Mouse (Mus musculus) embryo, embryonic 11 days (tissue): ENCODE data around the gene Zfp598.
A peak's percentile ranks its signal among the peaks of the same experiment; 100 is the strongest.
"Not testable (repeated sequence)": the region's sequence is repeated elsewhere in the genome, so short reads cannot be mapped to it uniquely, and the experiment has no call there.

Experiments
- DNase-seq: peaks from one replicate; pipeline ENCODE4 v3.0.0-alpha.2; 2015

The Zfp598 gene

GRCm38 (mm10) chr17:24689251-24690081 lies 20.0 kb downstream of the Zfp598 start, which contains the start of gene Syngr3:
TSS of gene Syngr3 (minus strand) at chr17:24689955.
- peak; percentile 60 for DNase-seq

- no peak for DNase-seq
Measured at GRCm38 (mm10) chr17:24692385-24692784, 22.9 kb downstream of the Zfp598 start.

DNA sequence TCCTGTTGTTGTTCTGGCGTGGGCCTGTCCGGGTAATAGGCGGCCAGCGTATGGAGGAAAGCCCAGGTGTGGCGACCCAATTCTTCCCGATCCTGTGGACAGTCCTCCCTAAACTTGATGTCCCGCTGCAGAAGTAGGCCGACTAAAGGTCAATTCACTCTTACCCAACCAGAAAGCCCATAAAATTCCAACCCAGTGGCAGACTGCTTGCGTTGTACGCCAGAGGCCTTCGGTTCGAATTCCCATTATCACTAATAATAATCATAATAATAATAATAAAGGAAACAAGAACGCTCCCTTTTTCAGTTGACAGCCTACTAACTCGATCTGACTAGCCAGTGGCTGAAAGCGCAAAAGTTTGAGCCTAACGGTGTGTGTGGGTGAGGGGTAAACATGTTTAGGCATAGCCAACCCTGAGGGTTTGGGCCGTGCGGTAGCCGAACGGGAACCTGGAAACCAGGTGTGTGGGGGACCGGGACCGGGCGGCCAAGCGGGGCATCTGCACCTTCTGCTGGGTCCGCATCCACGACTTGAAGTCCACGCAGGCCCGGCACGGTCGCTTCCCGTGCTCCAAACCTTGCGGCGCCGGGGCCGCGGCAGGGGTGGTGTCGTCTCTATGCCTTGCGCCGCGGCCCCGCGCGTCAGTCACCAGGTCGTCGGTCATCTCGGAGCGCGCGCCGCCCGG lies 26.0 kb downstream of the Zfp598 start:
- DNase-seq: no peak

DNA sequence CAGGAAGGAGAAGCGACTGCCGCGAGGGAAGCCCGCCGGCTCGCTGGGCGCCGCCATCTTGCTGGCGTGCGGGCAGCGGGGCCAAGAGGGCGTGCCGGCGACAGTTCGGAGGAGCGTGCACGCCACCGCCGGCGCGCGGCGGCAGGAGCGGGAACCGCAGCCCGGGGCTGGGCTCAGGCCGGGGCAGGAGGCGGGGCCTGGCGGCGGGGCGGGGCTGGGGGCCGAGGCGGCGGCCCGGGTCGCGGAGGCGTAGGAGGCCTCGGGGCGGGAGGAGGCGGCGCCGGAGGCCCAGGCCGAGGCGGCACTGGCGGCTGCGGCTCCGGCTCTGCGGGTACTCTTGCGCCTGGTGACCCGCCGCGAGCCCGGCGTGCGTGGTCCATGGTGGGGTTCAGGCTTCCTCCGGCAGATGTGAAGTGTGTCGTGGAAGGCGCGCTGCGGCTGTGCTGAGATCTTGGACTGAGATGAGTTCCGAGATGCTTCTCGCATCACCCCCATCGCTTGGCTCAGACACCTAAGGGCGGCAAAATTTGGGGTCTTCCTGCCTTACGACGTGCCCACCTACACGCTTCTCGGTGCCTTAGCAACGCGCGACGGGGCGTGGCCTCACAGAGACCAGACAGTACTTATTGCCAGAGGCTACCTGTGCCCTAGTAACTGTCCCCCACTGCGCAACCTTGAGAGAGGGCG lies 26.7 kb downstream of the Zfp598 start, which contains the start of the genes Gfer and Noxo1:
TSS of gene Gfer (minus strand) at position 146 of the 687 bp plus-strand sequence.
TSS of gene Noxo1 (plus strand) at position 224 of the 687 bp plus-strand sequence.
- peak; percentile 94 for DNase-seq

DNA sequence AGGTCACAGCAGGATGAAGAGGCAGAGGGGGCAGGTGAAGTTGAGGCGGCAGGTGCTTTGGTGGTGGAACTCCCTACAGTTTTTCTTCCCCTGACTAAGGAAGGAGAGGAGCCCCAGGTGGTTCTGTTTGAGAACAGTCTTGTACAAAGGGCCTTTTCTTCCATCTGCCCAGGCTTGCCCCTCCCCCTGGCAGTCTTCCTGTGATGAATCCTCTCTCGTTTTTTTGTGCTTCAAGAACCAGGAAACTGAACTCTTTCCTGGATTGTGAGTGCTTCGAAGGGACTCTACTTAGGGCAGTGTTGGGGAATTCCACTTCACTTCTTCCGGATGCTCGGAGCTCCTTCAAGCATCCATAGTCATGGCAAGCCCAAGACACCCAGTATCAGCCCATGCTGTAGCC lies 28.5 kb downstream of the Zfp598 start:
- peak; percentile 41 for DNase-seq

GRCm38 (mm10) chr17:24698715-24699114 lies 29.2 kb downstream of the Zfp598 start:
- no peak for DNase-seq

- no peak for DNase-seq
Measured at GRCm38 (mm10) chr17:24699473-24699872, 30.0 kb downstream of the Zfp598 start.

DNA sequence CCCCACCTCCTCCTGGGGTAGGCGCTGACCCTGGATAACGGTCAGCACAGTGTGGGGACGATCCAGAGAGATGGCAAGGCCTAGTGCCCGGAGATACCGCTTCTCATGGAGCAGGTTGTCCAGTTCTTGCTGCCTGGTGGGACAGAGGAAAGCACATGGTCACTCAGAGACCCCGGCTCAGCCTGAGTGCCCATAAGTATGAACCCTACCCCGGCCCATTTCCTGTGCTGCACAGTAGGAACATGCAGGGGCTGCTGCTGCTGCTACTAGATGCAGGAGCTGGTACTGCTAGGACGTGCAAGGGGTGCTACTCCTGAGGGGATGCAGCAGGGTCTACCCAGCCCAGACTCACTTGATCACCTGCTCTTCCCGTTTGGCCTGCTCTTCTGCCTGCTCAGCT lies 31.8 kb downstream of the Zfp598 start:
- no peak for DNase-seq

DNA sequence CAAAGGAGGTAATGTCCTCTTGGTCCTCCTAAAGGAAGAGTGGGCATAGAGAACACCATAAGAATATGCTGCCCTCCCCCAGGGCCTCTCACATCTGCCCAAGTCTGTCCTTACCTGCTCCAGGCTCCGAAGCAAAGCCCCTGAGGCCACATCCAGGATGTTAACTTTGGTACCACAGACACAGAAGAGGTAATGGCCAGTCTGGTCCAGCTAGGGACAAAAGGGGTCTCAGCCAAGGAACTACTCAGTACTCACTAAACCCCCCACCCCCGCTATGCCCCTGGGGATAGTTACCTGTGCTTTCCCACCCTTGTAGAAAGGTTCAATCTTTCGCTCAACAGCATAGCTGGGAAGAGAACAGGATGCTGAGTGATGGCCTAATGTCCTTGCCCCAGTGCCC lies 36.3 kb downstream of the Zfp598 start:
- no peak for DNase-seq

DNA sequence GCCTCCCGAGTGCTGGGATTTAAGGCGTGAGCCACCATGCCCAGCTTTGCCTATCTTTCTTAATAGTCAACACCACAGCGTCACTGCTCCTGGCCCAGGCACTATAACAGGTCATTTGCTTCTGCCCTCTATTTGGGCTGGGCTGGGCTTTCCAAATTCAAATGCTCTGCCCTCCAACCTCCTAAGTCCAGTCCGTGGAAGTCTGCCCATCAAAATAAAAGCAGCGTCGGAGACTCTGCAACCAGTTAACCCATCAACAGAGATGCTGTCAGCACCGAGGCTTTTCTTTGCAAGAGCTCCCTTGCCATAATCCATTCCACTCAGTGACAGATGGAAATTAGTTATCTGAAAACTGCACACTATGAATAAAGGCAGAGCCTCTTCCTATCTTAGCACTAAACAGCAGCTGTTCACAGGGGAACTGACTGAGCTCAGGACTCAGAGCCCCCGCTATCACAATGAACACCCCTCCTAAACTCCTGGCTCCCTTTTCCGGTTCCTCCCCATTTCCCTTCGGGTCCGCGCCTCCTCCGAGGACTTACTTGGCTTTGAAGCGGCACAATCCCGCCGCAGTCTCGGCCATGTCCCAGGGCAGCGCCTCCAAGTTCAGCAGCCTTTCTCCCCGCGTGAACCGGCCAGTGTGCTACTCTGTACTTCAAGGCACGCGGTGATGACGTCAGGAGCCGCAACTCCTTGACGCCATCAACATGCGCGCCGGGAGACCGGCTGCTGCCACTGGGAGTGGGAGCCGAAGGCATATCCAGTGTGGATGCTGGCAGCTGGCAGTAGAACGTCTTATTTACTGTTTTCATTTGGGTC lies 37.7 kb downstream of the Zfp598 start, which contains the start of gene Tbl3:
TSS of gene Tbl3 (minus strand) at position 679 of the 819 bp plus-strand sequence.
- peak; percentile 97 for DNase-seq

DNA sequence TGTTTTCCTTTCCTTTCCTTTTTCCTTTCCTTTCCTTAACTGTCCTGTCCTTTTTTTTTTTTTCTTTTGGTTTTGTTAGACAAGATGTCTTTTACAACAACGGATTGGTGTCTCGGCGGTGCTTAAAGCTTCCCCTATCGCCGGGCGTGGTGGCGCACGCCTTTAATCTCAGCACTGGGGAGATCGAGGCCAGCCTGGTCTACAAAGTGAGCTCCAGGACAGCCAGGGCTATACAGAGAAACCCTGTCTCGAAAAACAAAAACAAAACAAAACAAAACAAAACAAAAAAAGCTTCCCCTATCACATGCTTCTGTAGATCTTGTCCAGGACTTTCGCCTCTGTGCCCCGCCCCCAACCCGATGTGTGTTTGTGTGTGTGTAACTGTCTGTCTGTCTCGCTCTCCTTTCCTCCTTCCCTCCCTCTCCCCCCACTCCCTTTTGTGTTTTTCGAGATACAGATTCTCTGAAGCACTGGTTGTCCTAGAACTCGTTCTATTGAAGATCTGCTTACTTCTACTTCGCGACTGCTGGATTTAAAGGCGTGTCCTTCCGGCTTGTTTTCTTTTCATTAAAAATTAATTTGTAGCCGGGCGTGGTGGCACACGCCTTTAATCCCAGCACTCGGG lies 38.4 kb downstream of the Zfp598 start:
- peak; percentile 41 for DNase-seq

GRCm38 (mm10) chr17:24708646-24709045 lies 39.2 kb downstream of the Zfp598 start:
- DNase-seq: peak; percentile 47

DNA sequence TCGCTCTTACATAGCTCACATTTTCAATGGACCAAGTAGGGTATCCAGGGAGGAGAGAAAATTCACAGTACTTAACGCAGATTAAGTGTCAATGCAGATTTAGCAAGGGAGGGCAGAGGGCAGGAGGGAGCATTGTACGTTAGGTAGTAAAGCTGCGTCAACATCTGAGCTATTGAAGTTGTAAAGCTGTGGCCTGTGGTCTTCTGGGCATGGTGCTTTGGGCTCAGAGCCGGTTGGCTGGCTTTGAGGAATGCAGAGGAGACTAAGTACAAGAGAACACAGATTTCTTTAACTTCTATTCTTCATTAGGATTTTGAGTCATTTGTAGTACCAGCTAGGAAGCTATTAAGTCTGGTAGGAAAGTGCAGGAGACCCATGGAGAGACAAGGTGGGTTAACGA lies 46.1 kb downstream of the Zfp598 start:
- no peak for DNase-seq

DNA sequence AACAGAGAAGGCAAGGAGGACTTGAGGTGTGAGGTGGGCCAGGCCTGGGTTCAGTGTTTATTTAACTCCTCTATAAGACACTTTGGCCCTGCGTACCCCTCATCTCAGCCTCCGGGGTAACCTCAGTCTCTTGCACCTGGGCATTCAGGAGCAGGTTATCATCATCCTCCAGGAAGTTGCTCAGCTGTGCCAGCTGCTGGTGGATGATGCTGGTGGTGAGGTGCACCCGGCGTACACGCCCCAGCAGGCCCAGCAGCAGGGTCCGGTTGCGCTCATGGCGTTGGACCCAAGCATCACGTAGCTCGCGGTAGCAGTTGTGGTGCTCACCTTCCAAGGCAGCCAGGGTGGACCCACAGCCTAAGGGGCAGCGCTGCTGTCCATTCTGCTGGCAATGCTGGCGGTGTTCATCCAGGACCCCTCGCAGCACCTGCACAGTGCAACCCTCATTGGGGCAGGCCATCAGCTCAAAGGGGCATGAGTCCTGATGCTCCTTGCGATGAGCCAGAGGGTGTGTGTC lies 46.7 kb downstream of the Zfp598 start:
- DNase-seq: no peak

- DNase-seq: no peak
Measured at GRCm38 (mm10) chr17:24717943-24718342, 48.5 kb downstream of the Zfp598 start, which contains the start of the genes Rnf151 and Rps2. TSS of gene Rnf151 (minus strand) at chr17:24718063. TSS of gene Rps2 (plus strand) at chr17:24718116.

GRCm38 (mm10) chr17:24718938-24719337 lies 49.5 kb downstream of the Zfp598 start:
- not testable (repeated sequence) for DNase-seq

DNA sequence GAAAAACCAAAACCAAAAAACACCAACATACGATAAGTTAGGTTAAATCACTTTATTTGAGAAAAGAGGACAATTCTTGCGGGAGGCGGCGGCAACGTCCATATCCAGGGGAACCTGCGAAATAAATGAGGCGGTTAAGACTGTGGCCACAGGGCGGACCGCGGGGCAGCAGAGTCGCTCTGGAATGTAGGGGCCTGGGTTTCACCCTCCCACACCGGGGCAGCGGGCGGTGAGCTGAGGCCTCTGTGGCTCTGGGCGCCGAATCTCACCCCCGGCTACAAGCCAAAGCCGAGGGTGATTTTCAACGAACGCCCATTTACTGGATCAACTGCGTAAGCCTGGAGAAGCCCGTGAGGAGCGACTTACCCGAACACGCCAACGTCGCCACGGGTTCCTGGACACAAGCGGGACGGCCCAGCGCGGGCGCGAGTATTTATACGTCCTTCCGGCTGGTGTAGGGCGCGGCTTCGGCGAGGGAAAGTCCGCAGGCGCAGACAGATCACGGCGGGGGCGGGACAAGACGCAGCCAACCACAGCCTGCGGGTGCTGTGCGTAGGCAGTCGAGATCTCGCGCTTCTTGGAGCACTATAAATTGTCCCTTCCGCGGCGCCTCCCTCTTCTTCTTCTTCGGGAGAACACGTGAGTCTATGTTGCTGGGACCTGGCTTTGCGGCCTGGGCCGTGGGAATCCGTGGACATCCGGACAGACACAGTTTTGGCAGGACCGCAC lies 50.2 kb downstream of the Zfp598 start:
- peak; percentile 100 for DNase-seq

DNA sequence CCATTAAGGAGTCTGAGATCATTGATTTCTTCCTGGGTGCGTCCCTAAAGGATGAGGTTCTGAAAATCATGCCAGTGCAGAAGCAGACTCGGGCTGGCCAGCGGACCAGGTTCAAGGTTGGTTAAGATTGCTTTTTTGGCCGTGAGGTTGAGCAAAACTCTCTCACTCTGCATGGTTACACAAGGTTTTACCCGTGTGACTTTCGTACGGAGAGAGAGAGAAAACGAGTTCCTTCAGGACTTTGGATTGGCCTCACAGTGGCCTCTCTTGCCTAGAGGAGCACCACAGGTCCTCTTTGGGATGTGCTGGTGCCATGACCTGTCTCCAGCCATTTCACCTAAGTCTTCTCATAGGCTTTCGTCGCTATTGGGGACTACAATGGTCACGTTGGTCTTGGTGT lies 51.1 kb downstream of the Zfp598 start:
- DNase-seq: not testable (repeated sequence)

GRCm38 (mm10) chr17:24721383-24721955 lies 52.0 kb downstream of the Zfp598 start:
- not testable (repeated sequence) for DNase-seq

- no peak for DNase-seq
Measured at GRCm38 (mm10) chr17:24722220-24722924, 52.9 kb downstream of the Zfp598 start.
